Mouse (Mus musculus) frontal cortex, adult (tissue): ENCODE results near the gene Aifm3.

Source experiments
- ATAC-seq: cut with Nextera tagmentation; 2 replicates; pipeline ENCODE4 v1.9.2; 2017; ENCODE audit warnings: mild to moderate bottlenecking, moderate library complexity, mixed read lengths; ENCODE audit not compliant: low TSS enrichment

Gene Aifm3

DNA sequence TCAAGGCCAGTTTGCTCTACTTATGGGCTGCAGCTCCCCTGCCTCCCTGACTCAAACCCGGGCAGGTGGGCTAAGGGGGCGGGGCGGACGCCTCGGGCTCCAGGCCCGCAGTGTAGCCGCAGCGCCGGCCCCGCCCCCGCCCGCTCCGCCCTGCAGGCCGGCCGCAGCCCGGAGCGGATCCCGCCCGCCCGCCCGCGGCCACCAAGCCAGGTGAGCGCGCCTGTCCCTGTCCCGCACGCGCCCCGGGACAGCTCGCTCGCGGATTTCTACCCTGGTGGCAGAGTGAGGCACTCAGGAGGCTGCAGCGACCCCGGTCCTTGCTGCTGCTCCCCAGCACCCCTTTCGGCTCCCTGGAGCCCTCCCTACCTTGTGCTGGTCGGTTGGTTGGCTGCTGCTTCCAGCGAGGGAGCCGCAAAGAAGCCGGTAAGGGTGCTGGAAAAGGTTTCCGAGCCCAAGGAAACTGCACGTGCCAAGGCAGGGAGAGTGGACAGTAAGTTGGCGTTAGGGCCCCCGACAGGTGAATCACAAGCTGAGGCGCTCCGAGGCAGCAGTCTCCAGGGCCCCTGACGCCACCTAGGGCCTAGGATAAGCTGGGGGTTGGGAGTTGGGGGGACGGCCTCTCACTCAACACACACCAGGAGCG, at the start of gene Aifm3:
Gene Aifm3, plus strand, starts transcription at position 143 of the 643 bp plus-strand sequence.
- ATAC-seq: no peak

DNA sequence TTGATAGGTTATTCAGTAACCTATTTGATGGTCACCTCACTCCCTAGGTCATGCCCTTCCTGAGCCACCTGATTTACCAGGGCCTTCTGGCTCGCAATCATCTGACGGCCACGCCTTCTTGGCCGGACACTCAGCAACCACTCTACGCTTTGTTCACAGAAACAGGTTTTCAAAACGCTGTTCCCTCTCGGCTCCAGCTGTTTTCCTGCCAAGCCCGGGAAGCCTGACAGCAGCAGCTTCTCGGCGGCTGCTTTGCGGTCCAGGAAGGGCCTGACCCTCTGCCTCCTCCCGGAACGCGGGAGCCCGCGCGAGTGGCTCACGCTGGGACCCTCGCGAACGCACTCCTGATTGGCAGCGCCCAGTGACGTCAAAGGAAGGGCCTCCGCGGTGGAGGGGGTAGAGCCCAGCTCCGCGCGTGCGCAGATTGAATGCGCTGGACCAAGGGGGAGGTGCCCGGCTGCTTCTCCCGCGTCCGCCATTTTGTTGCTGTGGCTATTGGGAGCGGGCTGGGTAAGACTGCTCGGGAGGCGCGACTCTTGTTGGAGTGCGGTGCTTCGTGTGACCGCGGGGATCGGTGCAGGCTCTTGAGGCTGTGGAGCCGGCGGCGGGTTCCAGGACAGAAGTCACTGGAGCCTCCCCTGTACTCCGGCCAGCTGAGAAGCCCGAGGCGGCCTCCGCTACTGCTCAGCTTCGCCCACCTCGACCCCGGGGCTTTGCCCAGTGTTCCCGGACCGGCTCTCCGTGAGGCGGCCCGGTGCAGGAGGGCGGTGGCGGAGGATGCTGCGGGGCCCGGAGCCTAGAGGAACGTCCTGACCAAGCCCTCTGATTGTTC, 37.7 kb upstream of the Aifm3 start, which contains the start of gene Crkl:
Gene Crkl, plus strand, starts transcription at position 447 of the 832 bp plus-strand sequence.
- ATAC-seq: peak; percentile 98

GRCm38 (mm10) chr16:17452373-17452715, 37.1 kb upstream of the Aifm3 start:
- peak; percentile 54 for ATAC-seq

DNA sequence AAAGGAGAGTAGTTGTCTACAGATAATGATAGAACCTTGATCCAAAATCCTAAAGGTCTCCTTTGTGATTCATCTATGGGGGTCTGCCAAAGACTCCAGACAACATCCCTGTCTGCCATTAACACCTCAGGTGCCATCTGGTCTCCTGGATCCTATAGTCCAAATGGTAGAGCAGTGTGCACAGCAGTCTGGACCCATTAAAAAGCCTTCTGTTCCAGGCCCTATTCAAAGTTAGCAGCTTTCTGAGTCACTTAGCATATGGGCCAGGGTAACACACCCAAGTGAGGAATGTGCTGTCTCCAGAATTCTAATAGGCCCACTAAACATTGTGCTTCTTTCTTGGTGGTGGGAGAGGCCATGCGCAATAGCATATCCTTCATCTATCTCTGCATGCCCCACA, 32.5 kb upstream of the Aifm3 start:
- no peak for ATAC-seq

- no peak for ATAC-seq
Observed at GRCm38 (mm10) chr16:17460254-17460653, 29.2 kb upstream of the Aifm3 start.

DNA sequence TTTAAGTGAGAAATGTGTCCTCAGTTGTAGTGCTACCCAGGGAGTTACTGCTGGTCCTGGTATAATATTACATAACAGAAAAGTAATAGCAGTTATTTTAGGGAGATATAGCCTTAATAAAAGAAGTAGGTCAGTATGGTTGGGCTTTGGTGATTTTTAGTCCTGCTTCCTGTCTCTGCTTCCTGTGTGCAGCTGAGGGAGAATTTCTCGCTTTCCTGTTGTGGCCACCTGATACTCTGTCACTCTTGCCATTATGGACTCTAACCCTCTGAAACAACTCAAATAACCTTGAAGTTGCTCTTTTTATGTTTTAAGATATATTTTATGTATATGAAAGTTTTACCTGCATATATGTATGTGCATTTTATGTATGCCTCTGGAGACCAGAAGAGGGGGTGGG, 27.8 kb upstream of the Aifm3 start:
- no peak for ATAC-seq

- ATAC-seq: no peak
Observed at GRCm38 (mm10) chr16:17463184-17463583, 26.2 kb upstream of the Aifm3 start.

DNA sequence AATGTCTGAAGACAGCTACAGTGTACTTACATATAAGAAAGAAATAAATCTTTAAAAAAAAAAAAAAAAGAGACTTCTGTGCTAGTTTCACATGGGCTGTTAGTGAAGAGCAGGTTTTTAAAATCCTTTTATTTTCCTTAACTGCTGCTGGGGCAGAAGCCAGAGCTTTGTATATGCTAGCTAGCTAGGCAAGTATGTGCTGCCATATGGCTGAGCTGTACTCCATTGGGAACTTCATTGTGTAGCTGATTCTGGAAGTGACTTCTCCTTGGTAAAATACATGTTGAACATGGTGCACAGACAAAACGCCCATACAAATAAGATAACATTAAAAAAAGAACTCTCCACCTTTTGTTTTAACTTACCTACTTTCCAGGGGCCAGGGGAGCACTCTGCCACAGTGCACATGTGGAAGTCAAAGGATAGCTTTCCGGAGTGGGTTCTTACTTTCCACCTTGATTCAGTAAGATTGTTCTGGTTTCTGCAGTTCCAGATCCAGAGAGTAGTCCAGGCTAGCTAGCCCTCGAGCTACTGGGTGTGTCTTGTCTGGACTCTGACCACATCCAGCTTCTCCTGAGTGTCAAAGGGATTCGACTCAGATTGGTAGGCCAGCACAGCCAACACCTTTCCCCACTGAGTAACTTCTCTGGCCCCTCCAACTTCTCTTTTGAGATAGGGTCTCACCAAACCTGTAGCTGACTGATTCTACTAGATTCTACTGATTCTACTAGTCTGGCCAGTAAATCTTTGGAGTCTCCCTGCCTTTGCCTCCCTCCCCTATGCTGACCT, 22.3 kb upstream of the Aifm3 start:
- ATAC-seq: peak; percentile 62; the same call in 1 of the 2 replicates

GRCm38 (mm10) chr16:17472498-17472897, 16.9 kb upstream of the Aifm3 start:
- no peak for ATAC-seq

GRCm38 (mm10) chr16:17474091-17474490, 15.3 kb upstream of the Aifm3 start:
- ATAC-seq: peak; percentile 67; the same call in 1 of the 2 replicates

DNA sequence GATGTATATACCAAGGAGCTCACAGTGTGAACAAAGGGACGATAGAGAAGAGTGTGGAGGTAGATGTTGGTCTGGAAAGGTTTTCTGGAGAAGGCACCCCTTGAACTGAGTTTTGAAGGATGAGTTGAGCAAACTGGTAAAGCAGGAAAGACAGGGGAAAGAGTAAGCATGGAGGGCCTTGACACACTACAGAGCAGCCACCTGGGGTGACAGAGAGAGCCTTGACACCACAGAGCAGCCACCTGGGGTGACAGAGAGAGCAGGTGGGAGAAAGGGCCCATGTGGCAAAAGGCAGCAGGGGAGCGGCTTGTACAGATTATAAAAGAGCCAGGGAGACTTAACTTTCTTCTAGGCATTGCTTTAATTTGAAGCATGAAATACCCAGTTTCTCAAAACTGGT, 14.7 kb upstream of the Aifm3 start:
- ATAC-seq: no peak

- no peak for ATAC-seq
Observed at GRCm38 (mm10) chr16:17475326-17475725, 14.1 kb upstream of the Aifm3 start.

DNA sequence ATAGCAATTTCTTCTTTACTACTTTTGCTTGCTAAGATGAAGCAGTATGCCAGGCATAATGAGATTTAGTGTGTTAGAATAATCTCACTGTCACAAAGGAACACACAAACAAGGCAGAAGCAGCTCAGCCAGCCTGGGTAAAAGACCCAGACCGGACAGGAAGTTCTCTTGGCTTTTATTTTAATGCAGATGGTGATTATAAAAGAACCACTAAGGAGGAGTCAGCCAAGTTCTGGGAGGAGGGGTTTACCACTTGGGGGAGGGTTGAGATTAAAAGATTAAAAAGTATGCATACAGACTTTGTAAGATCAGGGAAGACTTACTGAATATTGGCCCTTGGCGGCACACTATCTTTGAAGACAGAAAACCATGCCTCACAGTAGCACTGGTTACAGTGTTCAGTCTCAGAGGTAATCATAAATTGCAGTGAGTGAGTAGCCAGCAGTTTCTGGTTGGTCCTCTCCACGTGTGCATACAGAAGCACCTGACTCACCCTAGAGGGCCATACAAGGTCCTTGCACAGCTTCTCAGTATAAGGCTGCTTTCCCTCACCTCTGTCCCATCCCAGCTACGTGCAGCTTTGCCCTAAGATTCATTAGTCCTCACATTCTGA, 11.0 kb upstream of the Aifm3 start:
- no peak for ATAC-seq

GRCm38 (mm10) chr16:17481465-17481864, 7.9 kb upstream of the Aifm3 start:
- no peak for ATAC-seq

DNA sequence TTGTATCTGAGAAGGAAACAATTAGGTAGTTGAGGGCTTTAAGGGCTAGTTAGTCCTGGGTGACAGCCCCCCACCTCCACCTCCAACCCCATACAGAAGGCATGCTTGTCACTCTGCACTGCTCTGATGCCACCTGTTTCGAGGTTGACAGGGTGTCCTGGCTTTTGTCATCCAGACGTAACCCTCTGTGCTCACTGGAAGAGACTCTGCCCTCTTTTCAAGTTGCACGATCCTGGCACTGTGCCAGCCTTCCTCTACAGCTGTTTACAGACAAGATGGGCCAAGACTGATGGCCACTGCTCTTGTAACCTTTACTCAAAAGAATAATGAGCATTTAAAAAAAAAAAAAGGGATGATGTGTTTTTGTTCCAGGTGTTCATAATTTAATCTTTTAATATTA, 2.9 kb upstream of the Aifm3 start:
- no peak for ATAC-seq

DNA sequence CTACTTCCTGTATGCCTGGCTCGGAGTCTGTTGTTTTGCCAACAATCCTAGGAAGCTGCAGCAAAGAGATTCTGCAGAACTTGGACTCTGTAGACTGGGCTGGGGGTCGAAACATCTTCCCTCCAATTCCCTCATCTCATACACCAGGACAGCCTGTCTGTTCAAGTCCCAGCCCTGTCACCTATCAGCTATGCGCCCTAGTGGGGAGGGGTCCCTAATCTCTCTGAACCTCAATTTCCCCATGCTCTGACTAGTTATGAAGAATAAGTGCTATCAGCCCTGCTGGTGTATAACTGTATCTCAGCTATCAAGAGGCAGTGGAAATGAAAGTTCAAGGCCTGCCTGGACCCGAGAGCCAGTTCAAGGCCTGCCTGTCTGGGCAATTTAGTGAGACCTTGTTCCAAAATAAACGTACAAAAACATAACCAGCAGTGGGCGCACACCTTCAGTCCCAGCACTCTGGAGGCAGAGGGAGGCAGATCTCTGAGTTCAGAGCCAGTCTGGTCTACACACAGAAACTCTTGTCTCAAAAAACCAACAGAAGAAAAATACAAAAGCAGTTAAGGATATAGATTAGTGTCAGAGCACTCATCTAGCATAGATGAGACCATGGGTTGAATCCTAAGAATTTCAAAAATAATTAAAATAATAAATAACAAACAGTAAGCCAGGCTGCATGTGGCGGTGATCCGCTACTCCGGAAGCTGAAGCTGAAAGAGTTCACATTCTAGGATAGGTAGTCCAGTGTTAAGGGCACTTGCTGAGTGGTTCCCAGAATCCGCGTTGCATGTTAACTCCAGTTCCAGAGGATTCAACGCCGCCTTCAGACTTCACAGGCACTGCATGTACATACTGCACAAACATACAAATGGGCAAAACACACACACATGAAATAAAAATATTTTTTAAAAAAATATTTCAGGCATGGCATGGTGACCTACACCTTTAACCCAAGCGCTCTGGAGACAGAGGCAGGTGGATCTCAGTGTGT, 638 bp upstream of the Aifm3 start:
- ATAC-seq: no peak

DNA sequence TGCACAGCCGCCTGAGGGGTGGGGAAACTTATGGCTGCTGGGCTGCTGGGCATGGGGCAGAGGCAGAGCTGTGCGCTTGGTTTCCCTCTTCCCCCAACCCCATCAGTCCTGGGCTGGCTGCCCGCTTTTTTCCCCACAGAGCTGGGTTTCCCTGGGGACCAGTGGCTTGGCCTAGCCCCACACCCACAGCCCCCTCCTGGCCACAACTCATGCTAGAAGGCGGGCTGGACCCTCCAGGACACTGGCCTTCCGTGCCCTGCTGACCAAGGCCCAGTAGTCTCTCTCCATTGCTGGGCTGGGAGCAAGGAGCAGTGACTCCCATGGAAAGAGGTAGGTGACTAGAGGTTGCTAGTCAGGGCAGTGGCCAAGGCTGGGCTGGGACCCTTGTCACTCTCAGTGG, 1.7 kb downstream of the Aifm3 start:
- no peak for ATAC-seq

DNA sequence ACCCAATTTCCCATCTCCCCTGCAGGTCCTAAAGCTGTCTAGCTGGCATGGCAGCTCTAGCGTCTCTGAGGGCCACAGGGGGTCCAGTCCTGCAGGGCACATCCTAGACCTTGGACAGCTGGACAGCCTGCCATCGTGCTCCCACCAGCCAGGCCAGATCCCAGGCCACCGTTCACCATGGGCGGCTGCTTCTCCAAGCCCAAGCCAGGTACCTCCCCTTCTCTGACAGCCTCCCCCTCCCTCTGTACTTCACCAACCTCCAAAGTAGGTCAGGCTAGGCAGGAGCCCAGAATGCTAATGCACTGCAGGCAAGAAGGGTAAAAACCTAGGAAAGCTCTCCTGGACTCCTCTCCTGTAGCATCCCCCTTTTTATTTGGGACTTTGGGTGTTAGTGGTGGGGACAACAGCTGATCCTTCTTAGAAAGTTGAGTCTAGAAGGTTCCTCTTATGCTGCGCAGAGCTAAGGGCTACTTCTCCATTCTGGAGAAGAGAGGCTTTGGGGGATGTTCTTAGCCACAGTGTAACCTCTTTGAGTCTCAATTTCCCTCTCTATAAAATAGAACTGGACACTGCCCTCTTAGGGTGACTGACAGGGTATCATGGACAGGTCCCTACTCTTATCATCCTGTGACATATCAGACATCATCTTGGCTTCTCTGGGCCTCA, 2.6 kb downstream of the Aifm3 start:
- ATAC-seq: peak; percentile 66

DNA sequence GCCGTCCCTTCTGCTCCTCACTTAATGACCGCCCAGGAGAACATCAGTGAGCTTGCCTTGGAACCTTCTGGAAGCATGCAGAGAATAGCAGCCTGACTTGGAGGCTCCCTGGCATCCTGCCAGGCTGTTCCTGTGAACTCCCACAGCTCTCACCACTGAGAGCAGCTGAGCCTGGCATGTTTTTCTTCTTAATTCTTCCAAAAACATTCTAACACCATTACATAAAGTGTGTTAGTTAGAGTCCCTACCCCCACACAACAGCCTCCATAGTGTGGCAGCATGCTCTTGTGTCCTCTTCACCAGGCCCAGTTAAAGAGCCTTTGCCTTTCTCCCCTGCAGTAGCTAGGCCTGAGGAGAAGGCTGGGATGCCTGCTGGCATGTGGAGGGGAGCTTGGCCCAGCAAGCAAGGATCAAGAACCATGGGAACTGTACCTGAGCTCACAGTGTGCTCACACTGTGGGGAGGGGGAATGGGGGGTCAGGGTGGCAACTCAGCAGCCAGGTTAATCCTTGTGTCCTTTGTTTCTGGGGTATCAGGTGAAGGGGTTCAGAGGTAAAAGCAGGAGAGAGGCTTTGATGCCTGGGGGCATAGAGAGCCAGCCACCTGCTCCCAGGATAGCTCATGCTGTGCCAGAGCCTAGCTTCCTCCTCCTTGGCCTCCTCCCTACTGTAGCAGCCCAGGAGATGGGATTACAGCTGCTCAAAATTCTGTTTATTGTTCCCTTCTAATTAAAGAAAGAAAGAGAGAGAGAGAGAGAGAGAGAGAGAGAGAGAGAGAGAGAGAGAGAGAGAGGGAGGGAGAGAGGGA, 7.3 kb downstream of the Aifm3 start:
- peak; percentile 75 for ATAC-seq
